Mouse (Mus musculus): ENCODE data around the gene 3110082I17Rik.

- no peak for TF ChIP-seq POLR2A (IDR thresholded peaks at IDR 0.05; ENCODE audit: borderline replicate concordance, insufficient read depth, low read length)
- TF ChIP-seq CTCF (IDR thresholded peaks at IDR 0.05; ENCODE audit: borderline replicate concordance, insufficient read depth, low read depth, low read length): no peak
Measured at GRCm38 (mm10) chr5:139495019-139495669, 34.8 kb upstream of the 3110082I17Rik start.
